12 mouse cellular contexts compared by ENCODE assay signal in the genomic region with DNA sequence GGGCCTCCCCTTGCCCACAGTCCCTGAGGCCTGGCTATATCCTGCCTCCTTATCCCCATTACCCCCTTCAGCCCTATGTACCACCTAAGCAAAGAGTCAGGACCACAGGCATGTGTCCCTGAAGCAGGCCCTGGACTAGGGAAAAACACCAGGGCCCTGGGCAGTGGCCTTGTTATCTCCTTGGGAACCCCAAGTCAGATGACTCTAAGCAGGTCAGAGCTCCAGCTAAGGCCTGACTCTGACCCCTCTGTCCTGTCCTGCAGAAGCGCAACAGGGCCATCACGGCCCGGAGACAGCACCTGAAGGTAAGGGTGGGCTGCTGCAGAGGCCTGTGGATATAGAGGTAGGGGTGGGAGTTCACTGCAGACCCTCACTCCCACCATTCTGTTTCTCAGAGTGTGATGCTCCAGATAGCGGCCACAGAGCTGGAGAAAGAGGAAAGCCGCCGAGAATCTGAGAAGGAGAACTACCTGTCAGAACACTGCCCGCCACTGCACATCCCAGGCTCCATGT. TPM values are rescaled to one million over a fixed set of nuclear protein-coding genes. Genes with fewer than 3 reads are reported as not detected.
DNase-seq lines count a peak whose midpoint lies in the region; ATAC-seq and TF ChIP-seq lines count a peak whose summit lies in the region.
"Had no signal": no experiment of that assay in that cellular context is flagged by ENCODE, and none has a peak within 500 bp of the region (broad histone marks: within the 10 kb centered on the region; RNA-seq: fewer than 3 reads in every experiment).

No protein-coding gene starts in this region.

- H3K4me2 ChIP-seq in liver, embryonic 11.5 days, result no peak overlapping the region
- H3K4me2 ChIP-seq in liver, embryonic 13.5 days, result no peak overlapping the region
- H3K4me2 ChIP-seq in stomach, postnatal 0 days (replicated peaks; ENCODE audit: low read depth), result no peak overlapping the region
- H3K4me2 ChIP-seq in hindbrain, embryonic 11.5 days (replicated peaks; ENCODE audit: low read depth, low read length), result no peak overlapping the region

- no peaks in the 10 kb centered on the region for H3K36me3 ChIP-seq in liver, embryonic 11.5 days (ENCODE audit: control insufficient read depth, insufficient read depth, low read length)
- no peaks in the 10 kb centered on the region for H3K36me3 ChIP-seq in liver, embryonic 13.5 days
- H3K36me3 ChIP-seq in stomach, postnatal 0 days (ENCODE audit: control insufficient read depth, insufficient read depth, low read length), result no peaks in the 10 kb centered on the region
- no peaks in the 10 kb centered on the region for H3K36me3 ChIP-seq in hindbrain, embryonic 11.5 days (ENCODE audit: control insufficient read depth, insufficient read depth, low read length)

- peak; percentile 51 for DNase-seq in gastrocnemius, adult 2 months
- no peak for DNase-seq in gastrocnemius, adult 8-10 months (ENCODE audit: low spot score in 2 of 2)
- DNase-seq in liver, embryonic 11.5 days (ENCODE audit: low spot score), result no peak
- DNase-seq in liver, result no peak
- no peak for DNase-seq in liver, embryonic 13.5 days
- DNase-seq in stomach, postnatal 0 days (ENCODE audit: low spot score), result no peak
- no peak for DNase-seq in kidney, postnatal 25 days
- no peak for DNase-seq in hindbrain, embryonic 11.5 days (ENCODE audit: low spot score)
- DNase-seq: cerebellum, postnatal 36 days; kidney, adult 2 months had no signal

- ATAC-seq in liver, embryonic 11.5 days (replicated peaks; ENCODE audit: low FRiP score), result 0 out of 2 replicates have a peak, but pooled peaks have one; percentile 22
- no peak for ATAC-seq in liver, embryonic 13.5 days (ENCODE audit: low read depth)
- ATAC-seq in stomach, postnatal 0 days (ENCODE audit: low FRiP score, low TSS enrichment), result no peak
- ATAC-seq in hindbrain, embryonic 11.5 days (ENCODE audit: low FRiP score), result no peak

- H3K27me3 ChIP-seq in liver, embryonic 11.5 days (replicated peaks; ENCODE audit: control insufficient read depth, insufficient read depth, low read length), result no peaks in the 10 kb centered on the region
- no peaks in the 10 kb centered on the region for H3K27me3 ChIP-seq in liver, embryonic 13.5 days
- H3K27me3 ChIP-seq in stomach, postnatal 0 days (ENCODE audit: control insufficient read depth, insufficient read depth, low read length), result no peaks in the 10 kb centered on the region
- H3K27me3 ChIP-seq in hindbrain, embryonic 11.5 days (ENCODE audit: control insufficient read depth, insufficient read depth, low read length), result no peaks in the 10 kb centered on the region

- peak overlapping the region; percentile 82 for H3K4me3 ChIP-seq in gastrocnemius, adult 2 months
- no peak overlapping the region for H3K4me3 ChIP-seq in liver, embryonic 11.5 days (ENCODE audit: low read depth, low read length)
- H3K4me3 ChIP-seq in liver, embryonic 13.5 days (replicated peaks), result no peak overlapping the region
- H3K4me3 ChIP-seq in stomach, postnatal 0 days (ENCODE audit: low read depth, low read length), result no peak overlapping the region
- H3K4me3 ChIP-seq in hindbrain, embryonic 11.5 days (ENCODE audit: low read depth, low read length), result no peak overlapping the region

- 0 out of 2 replicates have a peak, but pooled peaks cover 4% of the 10 kb centered on the region for H3K4me1 ChIP-seq in liver, embryonic 11.5 days (replicated peaks; ENCODE audit: control insufficient read depth, insufficient read depth, low read length)
- H3K4me1 ChIP-seq in liver, embryonic 13.5 days (replicated peaks), result peaks cover 4% of the 10 kb centered on the region; the same call in 1 of the 2 replicates
- H3K4me1 ChIP-seq in stomach, postnatal 0 days (replicated peaks; ENCODE audit: control insufficient read depth, insufficient read depth), result peaks cover 3% of the 10 kb centered on the region; the same call in 1 of the 2 replicates
- H3K4me1 ChIP-seq in hindbrain, embryonic 11.5 days (replicated peaks; ENCODE audit: control insufficient read depth, insufficient read depth, low read length), result no peaks in the 10 kb centered on the region

- peak overlapping the region; percentile 98 for H3K27ac ChIP-seq in gastrocnemius, adult 2 months
- 0 out of 2 replicates have a peak overlapping the region, but pooled peaks have one; percentile 3 for H3K27ac ChIP-seq in liver, embryonic 11.5 days (ENCODE audit: low read depth, low read length)
- 0 out of 2 replicates have a peak overlapping the region, but pooled peaks have one; percentile 1 for H3K27ac ChIP-seq in liver, embryonic 13.5 days
- H3K27ac ChIP-seq in stomach, postnatal 0 days (replicated peaks), result 0 out of 2 replicates have a peak overlapping the region, but pooled peaks have one; percentile 88
- no peak overlapping the region for H3K27ac ChIP-seq in hindbrain, embryonic 11.5 days (ENCODE audit: low read depth, low read length)

- no peak for TF ChIP-seq CTCF in gastrocnemius, adult 2 months (IDR thresholded peaks at IDR 0.05)
- no peak for TF ChIP-seq CTCF in stomach, postnatal 0 days (IDR thresholded peaks at IDR 0.05; ENCODE audit: low read depth)

- no peaks in the 10 kb centered on the region for H3K9me3 ChIP-seq in liver, embryonic 11.5 days (ENCODE audit: control insufficient read depth, low read length)
- no peaks in the 10 kb centered on the region for H3K9me3 ChIP-seq in liver, embryonic 13.5 days (replicated peaks)
- no peaks in the 10 kb centered on the region for H3K9me3 ChIP-seq in stomach, postnatal 0 days (ENCODE audit: control insufficient read depth, low read length)
- H3K9me3 ChIP-seq in hindbrain, embryonic 11.5 days (ENCODE audit: control insufficient read depth, low read length), result no peaks in the 10 kb centered on the region

- intact Hi-C loops in gastrocnemius, adult 2 months (cut with DNase I), result no loop called here

- H3K9ac ChIP-seq in liver, embryonic 11.5 days (ENCODE audit: low read depth, low read length), result no peak overlapping the region
- no peak overlapping the region for H3K9ac ChIP-seq in liver, embryonic 13.5 days
- H3K9ac ChIP-seq in stomach, postnatal 0 days (ENCODE audit: low read length), result no peak overlapping the region
- H3K9ac ChIP-seq in hindbrain, embryonic 11.5 days (ENCODE audit: low read depth, low read length), result no peak overlapping the region

- WGBS in liver, embryonic 11.5 days, result 77% methylated on average over 7 of the region's 7 CpGs
- WGBS in liver, embryonic 13.5 days (ENCODE audit: insufficient replicate concordance), result 74% methylated on average over 7 of the region's 7 CpGs
- WGBS in stomach, postnatal 0 days, result 93% methylated on average over 7 of the region's 7 CpGs
- 99% methylated on average over 7 of the region's 7 CpGs for WGBS in hindbrain, embryonic 11.5 days

- TF ChIP-seq EP300 in stomach, postnatal 0 days (optimal IDR thresholded peaks at IDR 0.05), result no peak

RNA-seq across cellular contexts. Expression of gene Tnni2, which starts 1.4 kb away (rescaled TPM):
- total RNA-seq in gastrocnemius, adult 2 months (2021), result over 10,000 TPM; 15,929 to 19,962 TPM
- over 10,000 TPM; 16,943 to 22,105 (median 19,624) TPM for total RNA-seq in gastrocnemius, adult 8-10 months (2022)
- polyA plus RNA-seq in liver, embryonic 11.5 days (2014; fragmentation: Nextera tagmentation; extraction: Ambion mirVana), result 1.9 and 3.7 TPM in 2 replicates
- 3.4 and 4.3 TPM in 2 replicates for polyA plus RNA-seq in liver, embryonic 13.5 days (2015; fragmentation: Nextera tagmentation; extraction: Ambion mirVana)
- 19.1 and 19.6 TPM in 2 replicates for polyA plus RNA-seq in stomach, postnatal 0 days (2015; fragmentation: Nextera tagmentation; extraction: Ambion mirVana)
- 1.4 and 1.7 TPM in 2 replicates for polyA plus RNA-seq in hindbrain, embryonic 11.5 days (2014; fragmentation: Nextera tagmentation; extraction: Ambion mirVana)
- total RNA-seq: layer of hippocampus, postnatal 10 days had no signal

RNA-seq across cellular contexts. Expression of gene Syt8, which starts 8.3 kb away (rescaled TPM):
- total RNA-seq in gastrocnemius, adult 2 months (2021), result not detected
- total RNA-seq in gastrocnemius, adult 8-10 months (2022), result not detected
- 0.41 and 0.42 TPM in 2 replicates for polyA plus RNA-seq in liver, embryonic 11.5 days (2014; fragmentation: Nextera tagmentation; extraction: Ambion mirVana)
- not detected in 2 replicates for polyA plus RNA-seq in liver, embryonic 13.5 days (2015; fragmentation: Nextera tagmentation; extraction: Ambion mirVana)
- 70.7 and 78.9 TPM in 2 replicates for polyA plus RNA-seq in stomach, postnatal 0 days (2015; fragmentation: Nextera tagmentation; extraction: Ambion mirVana)
- not detected in 2 replicates for polyA plus RNA-seq in hindbrain, embryonic 11.5 days (2014; fragmentation: Nextera tagmentation; extraction: Ambion mirVana)
- total RNA-seq: gastrocnemius, postnatal 14 days; layer of hippocampus, postnatal 10 days had no signal

RNA-seq across cellular contexts. Expression of gene Lsp1, which starts 17.6 kb away (rescaled TPM):
- total RNA-seq in gastrocnemius, adult 2 months (2021), result 10 to 100 TPM; 25.8 to 47.3 TPM
- 10 to 100 TPM; 22.8 to 39.1 (median 34.1) TPM for total RNA-seq in gastrocnemius, adult 8-10 months (2022)
- 19.2 and 20.7 TPM in 2 replicates for polyA plus RNA-seq in liver, embryonic 11.5 days (2014; fragmentation: Nextera tagmentation; extraction: Ambion mirVana)
- polyA plus RNA-seq in liver, embryonic 13.5 days (2015; fragmentation: Nextera tagmentation; extraction: Ambion mirVana), result 14.2 and 15.5 TPM in 2 replicates
- polyA plus RNA-seq in stomach, postnatal 0 days (2015; fragmentation: Nextera tagmentation; extraction: Ambion mirVana), result 107 and 110 TPM in 2 replicates
- polyA plus RNA-seq in hindbrain, embryonic 11.5 days (2014; fragmentation: Nextera tagmentation; extraction: Ambion mirVana), result 16.1 and 18.7 TPM in 2 replicates

RNA-seq across cellular contexts. Expression of gene Ctsd, which starts 55.1 kb away (rescaled TPM):
- 100 to 1,000 TPM; 411 to 467 TPM for total RNA-seq in gastrocnemius, adult 2 months (2021)
- total RNA-seq in gastrocnemius, adult 8-10 months (2022), result 100 to 1,000 TPM; 443 to 485 (median 471) TPM
- polyA plus RNA-seq in liver, embryonic 11.5 days (2014; fragmentation: Nextera tagmentation; extraction: Ambion mirVana), result 316 and 340 TPM in 2 replicates
- 297 and 306 TPM in 2 replicates for polyA plus RNA-seq in liver, embryonic 13.5 days (2015; fragmentation: Nextera tagmentation; extraction: Ambion mirVana)
- 798 and 841 TPM in 2 replicates for polyA plus RNA-seq in stomach, postnatal 0 days (2015; fragmentation: Nextera tagmentation; extraction: Ambion mirVana)
- polyA plus RNA-seq in hindbrain, embryonic 11.5 days (2014; fragmentation: Nextera tagmentation; extraction: Ambion mirVana), result 168 and 200 TPM in 2 replicates

RNA-seq across cellular contexts. Expression of gene Tnnt3, which starts 55.7 kb away (rescaled TPM):
- over 10,000 TPM; 28,899 to 38,022 TPM for total RNA-seq in gastrocnemius, adult 2 months (2021)
- total RNA-seq in gastrocnemius, adult 8-10 months (2022), result over 10,000 TPM; 31,851 to 38,724 (median 35,835) TPM
- 1.5 and 2.4 TPM in 2 replicates for polyA plus RNA-seq in liver, embryonic 11.5 days (2014; fragmentation: Nextera tagmentation; extraction: Ambion mirVana)
- polyA plus RNA-seq in liver, embryonic 13.5 days (2015; fragmentation: Nextera tagmentation; extraction: Ambion mirVana), result 1.6 and 2.6 TPM in 2 replicates
- 8.0 and 11.7 TPM in 2 replicates for polyA plus RNA-seq in stomach, postnatal 0 days (2015; fragmentation: Nextera tagmentation; extraction: Ambion mirVana)
- polyA plus RNA-seq in hindbrain, embryonic 11.5 days (2014; fragmentation: Nextera tagmentation; extraction: Ambion mirVana), result 1.7 and 1.9 TPM in 2 replicates

Comparison
In these comparisons a context has a peak if more than half of its experiments do, and no peak if none do; other contexts are left out.
1. RNA of gene Syt8, which starts 8.3 kb away (polyA plus RNA-seq): 70.7 to 78.9 TPM in stomach, postnatal 0 days; 0.41 to 0.42 TPM in liver, embryonic 11.5 days, not detected in hindbrain, embryonic 11.5 days and not detected in liver, embryonic 13.5 days; every median in the first group is over 10 times any median in the second.